Mouse (Mus musculus): ENCODE data around the gene Hmga1b. TPM values are rescaled to one million over a fixed set of nuclear protein-coding genes. Genes with fewer than 3 reads are reported as not detected.
"Not testable (repeated sequence)": the region's sequence is repeated elsewhere in the genome, so short reads cannot be mapped to it uniquely, and the experiment has no call there.

The Hmga1b gene
- total RNA-seq (2021), result 10 to 100 TPM; 10.1 to 14.6 TPM
- long read RNA-seq, experiment 1, partial matches to known transcripts, result 0 of 4 reads
- long read RNA-seq, experiment 1, other reads (novel, unspliced or antisense), result 2 of 4 reads
- long read RNA-seq, experiment 2, partial matches to known transcripts, result 0 of 4 reads
- long read RNA-seq, experiment 2, other reads (novel, unspliced or antisense), result 0 of 4 reads

GRCm38 (mm10) chr11:120762672-120763041 is at the start of gene Hmga1b:
Gene Hmga1b (plus strand): TSS chr11:120762794.
- not testable (repeated sequence) for DNase-seq (ENCODE audit: low spot score in 2 of 2)

GRCm38 (mm10) chr11:120713580-120714518 is 48.7 kb upstream of the Hmga1b start, which contains the start of the genes Cenpx and Lrrc45:
Gene Cenpx (minus strand): TSS chr11:120713738.
Gene Lrrc45 (plus strand): TSS chr11:120713925.
- DNase-seq (ENCODE audit: low spot score in 2 of 2), result peak; percentile 85 to 86

GRCm38 (mm10) chr11:120714546-120714945 is 48.0 kb upstream of the Hmga1b start:
- no peak for DNase-seq (ENCODE audit: low spot score in 2 of 2)

GRCm38 (mm10) chr11:120715131-120715530 is 47.5 kb upstream of the Hmga1b start:
- no peak for DNase-seq (ENCODE audit: low spot score in 2 of 2)

GRCm38 (mm10) chr11:120719242-120719641 is 43.4 kb upstream of the Hmga1b start:
- no peak for DNase-seq (ENCODE audit: low spot score in 2 of 2)

GRCm38 (mm10) chr11:120719841-120720376 is 42.7 kb upstream of the Hmga1b start:
- no peak for DNase-seq (ENCODE audit: low spot score in 2 of 2)

- DNase-seq (ENCODE audit: low spot score in 2 of 2), result peak; percentile 89 to 96
These were observed 42.1 kb upstream of the Hmga1b start for GRCm38 (mm10) chr11:120720450-120720849.

GRCm38 (mm10) chr11:120721124-120722066 is 41.2 kb upstream of the Hmga1b start, which contains the start of gene Rac3:
Gene Rac3 (plus strand): TSS chr11:120721470.
- peak; percentile 67 for DNase-seq (ENCODE audit: low spot score in 2 of 2)

- DNase-seq (ENCODE audit: low spot score in 2 of 2), result no peak
These were observed 40.4 kb upstream of the Hmga1b start for GRCm38 (mm10) chr11:120722067-120722630.

GRCm38 (mm10) chr11:120722761-120723382 is 39.7 kb upstream of the Hmga1b start:
- no peak for DNase-seq (ENCODE audit: low spot score in 2 of 2)

- no peak for DNase-seq (ENCODE audit: low spot score in 2 of 2)
These were observed 39.1 kb upstream of the Hmga1b start for GRCm38 (mm10) chr11:120723509-120723908.

- DNase-seq (ENCODE audit: low spot score in 2 of 2), result no peak
These were observed 36.1 kb upstream of the Hmga1b start for GRCm38 (mm10) chr11:120726243-120727168.

GRCm38 (mm10) chr11:120727169-120727527 is 35.4 kb upstream of the Hmga1b start, which contains the start of gene Dcxr:
Gene Dcxr (minus strand): TSS chr11:120727281.
- DNase-seq (ENCODE audit: low spot score in 2 of 2), result peak; percentile 72 to 79

- no peak for DNase-seq (ENCODE audit: low spot score in 2 of 2)
These were observed 35.0 kb upstream of the Hmga1b start for GRCm38 (mm10) chr11:120727564-120727963.

GRCm38 (mm10) chr11:120728530-120729240 is 33.9 kb upstream of the Hmga1b start:
- DNase-seq (ENCODE audit: low spot score in 2 of 2), result no peak

- not testable (repeated sequence) for DNase-seq (ENCODE audit: low spot score in 2 of 2)
These were observed 33.1 kb upstream of the Hmga1b start for GRCm38 (mm10) chr11:120729432-120730050.

- no peak for DNase-seq (ENCODE audit: low spot score in 2 of 2)
These were observed 32.2 kb upstream of the Hmga1b start for GRCm38 (mm10) chr11:120730331-120730870.
